Mouse (Mus musculus): ENCODE measurements at regions not wholly inside any gene's neighbourhood (a gene's known extent, or its start where the extent isn't known, plus 50 kb on each side); places are given as distances from the start of the nearest gene placed in this dataset.

DNA sequence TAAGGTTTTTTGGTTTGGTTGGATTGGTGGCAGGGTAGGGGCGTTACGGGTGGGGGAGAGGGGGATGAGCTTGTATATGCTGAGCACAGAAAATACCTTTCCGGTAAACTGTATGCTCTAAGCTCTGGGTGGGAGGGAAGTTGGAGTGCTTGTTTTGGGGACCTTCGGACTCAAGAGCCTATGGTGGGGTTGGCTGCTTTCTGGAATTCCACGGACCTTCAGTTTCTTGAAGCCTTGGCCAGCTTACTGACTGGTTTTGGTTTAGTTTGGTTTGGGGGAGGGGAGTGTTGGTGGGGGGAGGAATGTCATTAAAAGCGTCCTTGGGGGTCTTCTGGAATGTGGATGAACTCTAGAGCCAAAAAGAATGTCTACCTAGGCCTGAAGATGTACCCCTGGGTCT, 59.6 kb upstream of the Hs6st1 start:
- Histone ChIP-seq H3K27me3 (replicated peaks; ENCODE audit: control insufficient read depth, insufficient read depth, low read length) (no peaks in the 10 kb centered on the region), H3K27ac (ENCODE audit: insufficient read depth, low read depth, low read length) (no peak overlapping the region), H3K4me3 (ENCODE audit: insufficient read depth, low read depth, low read length) (no peak overlapping the region), H3K36me3 (ENCODE audit: control insufficient read depth, insufficient read depth, low read length) (no peaks in the 10 kb centered on the region), H3K4me1 (ENCODE audit: control insufficient read depth, insufficient read depth, low read length) (peaks cover 5% of the 10 kb centered on the region; the same call in 1 of the 2 replicates)
- 61% methylated on average over 6 of the region's 6 CpGs for WGBS
- no peak for TF ChIP-seq POLR2A (IDR thresholded peaks at IDR 0.05; ENCODE audit: low read depth, low read length)
- TF ChIP-seq CTCF (conservative IDR thresholded peaks at IDR 0.05; ENCODE audit: insufficient read depth, insufficient read length, low read depth, low read length): no peak
- no peak for DNase-seq

DNA sequence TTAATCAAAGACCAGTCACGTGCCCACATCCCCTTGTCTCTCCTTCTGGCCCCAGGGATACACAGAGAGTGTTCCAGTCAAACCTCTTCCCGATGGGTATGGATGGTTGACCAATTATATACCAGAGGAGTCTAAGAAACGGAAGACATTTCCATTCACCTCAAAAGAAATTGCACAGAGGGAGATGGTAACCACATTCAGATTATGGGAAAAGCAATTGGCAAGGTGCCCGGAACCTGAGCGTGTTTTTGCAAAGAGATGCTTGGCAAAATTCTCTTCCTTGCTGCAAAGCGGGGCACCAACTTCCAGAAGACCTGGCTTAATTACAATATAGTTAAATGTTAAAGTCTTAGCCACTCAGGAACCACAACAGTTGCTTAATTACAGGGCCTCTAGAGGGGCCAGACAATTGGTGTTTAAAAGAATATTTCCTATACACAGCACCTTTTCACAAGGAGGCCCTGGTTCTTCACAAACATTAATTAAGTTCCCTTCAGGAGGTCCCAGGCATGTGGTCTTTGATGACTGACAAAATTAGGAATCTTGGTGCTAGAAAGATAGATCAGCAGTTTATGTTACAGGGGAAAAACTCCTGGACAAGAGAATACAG, 59.1 kb upstream of the Hs6st1 start:
- no peak overlapping the region for H3K4me3 ChIP-seq (ENCODE audit: insufficient read depth, low read depth, low read length)
- WGBS: 41% methylated on average over 6 of the region's 6 CpGs
- peaks cover 5% of the 10 kb centered on the region; the same call in 1 of the 2 replicates for H3K4me1 ChIP-seq (ENCODE audit: control insufficient read depth, insufficient read depth, low read length)
- TF ChIP-seq POLR2A (IDR thresholded peaks at IDR 0.05; ENCODE audit: low read depth, low read length): no peak
- TF ChIP-seq CTCF (conservative IDR thresholded peaks at IDR 0.05; ENCODE audit: insufficient read depth, insufficient read length, low read depth, low read length): no peak
- no peaks in the 10 kb centered on the region for H3K27me3 ChIP-seq (replicated peaks; ENCODE audit: control insufficient read depth, insufficient read depth, low read length)
- H3K27ac ChIP-seq (ENCODE audit: insufficient read depth, low read depth, low read length): no peak overlapping the region
- no peaks in the 10 kb centered on the region for H3K36me3 ChIP-seq (ENCODE audit: control insufficient read depth, insufficient read depth, low read length)
- DNase-seq: peak; percentile 51

- DNase-seq: no peak
- no peaks in the 10 kb centered on the region for H3K36me3 ChIP-seq (ENCODE audit: control insufficient read depth, insufficient read depth, low read length)
- no peaks in the 10 kb centered on the region for H3K27me3 ChIP-seq (replicated peaks; ENCODE audit: control insufficient read depth, insufficient read depth, low read length)
- H3K4me3 ChIP-seq (ENCODE audit: insufficient read depth, low read depth, low read length): no peak overlapping the region
- WGBS: 87% methylated on average over 7 of the region's 7 CpGs
- H3K27ac ChIP-seq (ENCODE audit: insufficient read depth, low read depth, low read length): no peak overlapping the region
- H3K4me1 ChIP-seq (ENCODE audit: control insufficient read depth, insufficient read depth, low read length): peaks cover 5% of the 10 kb centered on the region; the same call in 1 of the 2 replicates
- no peak for TF ChIP-seq POLR2A (IDR thresholded peaks at IDR 0.05; ENCODE audit: low read depth, low read length)
- TF ChIP-seq CTCF (conservative IDR thresholded peaks at IDR 0.05; ENCODE audit: insufficient read depth, insufficient read length, low read depth, low read length): peak; percentile 21; the same call in 1 of the 2 replicates
Measured at GRCm38 (mm10) chr1:36010151-36010550, 58.0 kb upstream of the Hs6st1 start.

- 78% methylated on average over 12 of the region's 12 CpGs for WGBS
- DNase-seq: no peak
- Histone ChIP-seq H3K36me3 (ENCODE audit: control insufficient read depth, insufficient read depth, low read length) (no peaks in the 10 kb centered on the region), H3K27ac (ENCODE audit: insufficient read depth, low read depth, low read length) (no peak overlapping the region), H3K4me3 (ENCODE audit: insufficient read depth, low read depth, low read length) (no peak overlapping the region), H3K4me1 (ENCODE audit: control insufficient read depth, insufficient read depth, low read length) (peaks cover 9% of the 10 kb centered on the region; the same call in 1 of the 2 replicates), H3K27me3 (replicated peaks; ENCODE audit: control insufficient read depth, insufficient read depth, low read length) (no peaks in the 10 kb centered on the region)
- TF ChIP-seq CTCF (conservative IDR thresholded peaks at IDR 0.05; ENCODE audit: insufficient read depth, insufficient read length, low read depth, low read length) (no peak), POLR2A (IDR thresholded peaks at IDR 0.05; ENCODE audit: low read depth, low read length) (no peak)
Measured at GRCm38 (mm10) chr1:36010834-36011233, 57.4 kb upstream of the Hs6st1 start.

DNA sequence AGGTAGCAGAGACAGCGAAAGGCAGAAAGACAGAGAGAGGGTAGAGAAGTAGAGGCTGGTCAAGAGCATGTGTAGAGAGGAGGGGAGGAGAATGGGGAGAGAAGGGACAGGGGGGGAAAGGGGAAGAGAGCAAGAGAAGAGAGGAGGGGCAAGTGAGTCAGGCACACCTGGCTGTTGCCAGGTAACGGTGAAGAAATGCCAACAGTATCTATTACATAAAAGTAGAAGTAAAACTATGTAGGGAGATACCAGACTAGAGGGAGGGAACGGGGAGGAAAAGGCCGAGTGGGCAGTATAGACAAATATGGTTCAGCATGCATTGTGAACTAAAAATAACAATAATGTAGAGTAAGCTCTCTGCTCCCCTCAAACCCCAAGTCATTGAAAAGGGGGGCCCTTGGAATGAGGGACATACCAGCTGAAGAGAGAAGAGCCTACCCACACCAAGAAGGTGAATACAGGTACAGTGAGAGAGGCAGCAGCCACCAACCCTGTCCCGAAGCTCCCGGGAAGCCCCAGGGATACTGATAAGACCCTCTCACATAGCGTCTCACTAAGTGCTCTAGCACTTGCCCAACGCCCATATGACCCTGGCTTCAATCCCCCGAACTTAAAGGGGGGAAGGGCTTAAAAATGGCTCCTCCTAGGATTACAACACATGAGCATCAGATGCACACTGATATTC, 56.0 kb upstream of the Hs6st1 start:
- TF ChIP-seq POLR2A (IDR thresholded peaks at IDR 0.05; ENCODE audit: low read depth, low read length) (no peak), CTCF (conservative IDR thresholded peaks at IDR 0.05; ENCODE audit: insufficient read depth, insufficient read length, low read depth, low read length) (no peak)
- Histone ChIP-seq H3K4me1 (ENCODE audit: control insufficient read depth, insufficient read depth, low read length) (peaks cover 14% of the 10 kb centered on the region; the same call in 1 of the 2 replicates), H3K4me3 (ENCODE audit: insufficient read depth, low read depth, low read length) (no peak overlapping the region), H3K27ac (ENCODE audit: insufficient read depth, low read depth, low read length) (no peak overlapping the region), H3K36me3 (ENCODE audit: control insufficient read depth, insufficient read depth, low read length) (no peaks in the 10 kb centered on the region), H3K27me3 (replicated peaks; ENCODE audit: control insufficient read depth, insufficient read depth, low read length) (no peaks in the 10 kb centered on the region)
- 83% methylated on average over 9 of the region's 9 CpGs for WGBS
- DNase-seq: no peak

DNA sequence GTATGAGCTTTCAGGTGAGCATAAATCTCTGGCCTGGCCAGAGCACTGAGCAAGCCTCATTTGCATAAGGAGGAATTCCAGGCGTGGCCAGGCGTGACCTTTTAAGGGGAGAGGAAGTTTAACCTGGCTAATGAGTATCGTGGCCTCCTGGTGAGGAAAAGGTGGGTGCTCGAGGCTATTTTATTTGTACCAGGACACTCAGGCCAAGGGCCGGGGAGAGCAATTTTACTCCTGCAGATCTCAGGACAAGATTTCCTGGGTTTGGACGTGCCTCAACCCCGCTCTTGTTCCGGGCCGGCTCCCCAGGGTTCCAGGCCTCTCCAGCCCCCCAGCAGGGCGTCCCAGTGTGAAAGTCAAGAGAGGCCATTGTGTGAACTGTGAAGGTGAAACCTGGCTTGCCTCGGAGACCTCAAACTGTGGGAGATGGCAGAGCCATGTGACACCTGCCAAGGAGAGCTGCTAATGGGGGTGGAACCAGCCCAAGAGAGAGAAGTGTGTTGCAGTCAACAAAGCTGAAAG, 54.3 kb upstream of the Hs6st1 start:
- peak; percentile 88 for DNase-seq
- no peak overlapping the region for H3K4me3 ChIP-seq (ENCODE audit: insufficient read depth, low read depth, low read length)
- H3K36me3 ChIP-seq (ENCODE audit: control insufficient read depth, insufficient read depth, low read length): no peaks in the 10 kb centered on the region
- TF ChIP-seq CTCF (conservative IDR thresholded peaks at IDR 0.05; ENCODE audit: insufficient read depth, insufficient read length, low read depth, low read length): no peak
- no peak for TF ChIP-seq POLR2A (IDR thresholded peaks at IDR 0.05; ENCODE audit: low read depth, low read length)
- 35% methylated on average over 11 of the region's 11 CpGs for WGBS
- peaks cover 31% of the 10 kb centered on the region for H3K4me1 ChIP-seq (ENCODE audit: control insufficient read depth, insufficient read depth, low read length)
- peak overlapping the region; percentile 87 for H3K27ac ChIP-seq (ENCODE audit: insufficient read depth, low read depth, low read length)
- H3K27me3 ChIP-seq (replicated peaks; ENCODE audit: control insufficient read depth, insufficient read depth, low read length): no peaks in the 10 kb centered on the region

DNA sequence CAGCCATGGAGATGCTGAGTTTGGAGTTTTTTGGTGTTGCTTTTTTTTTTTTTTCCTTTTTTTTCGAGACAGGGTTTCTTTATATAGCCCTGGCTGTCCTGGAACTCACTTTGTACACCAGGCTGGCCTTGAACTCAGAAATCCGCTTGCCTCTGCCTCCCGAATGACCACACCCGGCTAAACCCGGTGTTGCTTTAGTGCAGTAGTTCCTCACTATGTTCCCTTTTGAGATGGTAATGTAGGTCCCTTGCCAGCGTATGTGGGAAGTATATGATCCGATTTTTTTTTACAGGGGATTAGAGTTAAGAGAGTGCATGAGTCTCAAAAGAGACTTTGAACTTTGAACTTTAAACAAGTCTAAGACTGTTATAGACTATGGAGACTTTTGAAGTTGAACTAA, 53.8 kb upstream of the Hs6st1 start:
- no peak for DNase-seq
- peaks cover 31% of the 10 kb centered on the region for H3K4me1 ChIP-seq (ENCODE audit: control insufficient read depth, insufficient read depth, low read length)
- TF ChIP-seq POLR2A (IDR thresholded peaks at IDR 0.05; ENCODE audit: low read depth, low read length) (no peak), CTCF (conservative IDR thresholded peaks at IDR 0.05; ENCODE audit: insufficient read depth, insufficient read length, low read depth, low read length) (no peak)
- no peak overlapping the region for H3K4me3 ChIP-seq (ENCODE audit: insufficient read depth, low read depth, low read length)
- 54% methylated on average over 7 of the region's 7 CpGs for WGBS
- H3K36me3 ChIP-seq (ENCODE audit: control insufficient read depth, insufficient read depth, low read length): no peaks in the 10 kb centered on the region
- no peaks in the 10 kb centered on the region for H3K27me3 ChIP-seq (replicated peaks; ENCODE audit: control insufficient read depth, insufficient read depth, low read length)
- H3K27ac ChIP-seq (ENCODE audit: insufficient read depth, low read depth, low read length): peak overlapping the region; percentile 87

Data from kidney, adult 2 months (tissue).